Mouse (Mus musculus): ENCODE measurements around the gene E2f6.

E2f6 gene

DNA sequence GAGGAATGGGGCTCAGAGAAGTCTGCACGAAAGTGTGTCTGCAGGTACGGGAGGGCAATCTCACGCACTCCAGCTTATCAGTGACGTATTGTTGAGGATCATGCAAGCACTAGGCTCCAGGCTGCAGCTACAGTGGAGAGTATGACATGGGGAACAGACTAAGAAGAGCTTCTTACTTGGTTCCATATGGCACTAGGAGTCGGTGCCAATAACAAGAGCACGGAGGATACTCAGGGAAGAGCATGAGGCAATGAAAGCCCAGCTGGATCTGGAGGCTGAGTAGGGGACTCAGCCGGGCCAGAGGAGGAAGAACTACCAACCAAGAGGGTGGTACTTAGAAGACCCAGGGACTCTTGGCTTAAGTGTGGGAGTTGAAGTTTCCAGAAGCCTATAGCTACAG is 62.8 kb downstream of the E2f6 start:
- DNase-seq (ENCODE audit: low spot score): no peak

DNA sequence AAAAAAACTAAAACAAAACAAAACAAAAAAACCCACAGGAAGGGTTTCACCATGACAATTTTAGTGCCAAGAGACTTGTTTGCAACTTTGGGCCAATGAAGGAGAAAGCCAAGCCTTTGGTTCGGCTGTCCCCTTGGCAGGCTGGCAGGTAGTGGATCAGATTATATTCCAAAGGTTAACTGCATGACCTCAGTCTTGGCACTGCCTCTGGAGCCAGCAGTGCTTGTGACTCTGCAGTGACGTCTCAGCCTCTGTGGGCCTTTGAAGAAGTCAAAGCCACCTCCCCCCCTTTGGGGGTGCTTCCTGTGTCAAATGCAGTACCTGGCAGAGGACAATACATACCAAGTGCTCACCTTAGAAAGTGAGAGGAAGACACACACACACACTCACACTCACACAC is 63.3 kb downstream of the E2f6 start:
- DNase-seq (ENCODE audit: low spot score): no peak

DNA sequence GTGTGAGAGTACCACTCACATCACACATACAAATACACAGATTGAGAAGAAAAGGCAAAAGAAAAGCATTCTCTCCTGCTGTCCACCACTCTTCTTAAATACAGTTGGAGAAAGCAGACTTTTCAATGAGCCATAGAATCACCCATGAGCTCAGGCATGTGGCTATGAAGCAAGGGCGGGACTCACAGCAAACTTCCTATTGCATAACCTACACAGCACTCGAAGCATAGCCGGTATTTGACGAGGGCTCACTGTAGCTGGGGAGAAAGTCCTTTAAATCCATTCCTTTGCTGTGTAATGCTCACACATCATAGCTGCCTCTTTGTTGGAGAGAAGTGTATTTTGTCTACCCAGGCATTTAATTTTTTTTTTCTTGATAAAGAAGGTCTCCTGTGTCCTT is 64.5 kb downstream of the E2f6 start:
- DNase-seq (ENCODE audit: low spot score): no peak

DNA sequence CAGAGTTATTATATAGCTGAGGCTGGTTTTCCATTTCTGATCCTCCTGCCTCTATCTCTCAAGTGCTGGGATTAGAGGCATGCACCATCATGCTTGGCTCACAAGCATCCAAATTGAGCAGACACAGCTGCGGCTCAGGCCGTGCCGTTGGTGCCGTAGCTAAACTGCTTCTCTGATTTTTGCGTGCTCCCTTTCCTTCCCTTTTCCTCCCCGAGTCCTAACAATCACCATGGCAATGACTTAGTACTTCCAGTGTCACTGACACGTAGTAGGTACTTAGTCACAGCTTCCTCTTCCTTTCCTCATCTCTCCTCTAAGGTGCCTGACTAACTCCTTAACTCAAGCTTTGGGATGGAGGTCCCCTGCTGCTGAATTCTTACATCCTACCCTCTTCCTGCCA is 64.9 kb downstream of the E2f6 start:
- no peak for DNase-seq (ENCODE audit: low spot score)

DNA sequence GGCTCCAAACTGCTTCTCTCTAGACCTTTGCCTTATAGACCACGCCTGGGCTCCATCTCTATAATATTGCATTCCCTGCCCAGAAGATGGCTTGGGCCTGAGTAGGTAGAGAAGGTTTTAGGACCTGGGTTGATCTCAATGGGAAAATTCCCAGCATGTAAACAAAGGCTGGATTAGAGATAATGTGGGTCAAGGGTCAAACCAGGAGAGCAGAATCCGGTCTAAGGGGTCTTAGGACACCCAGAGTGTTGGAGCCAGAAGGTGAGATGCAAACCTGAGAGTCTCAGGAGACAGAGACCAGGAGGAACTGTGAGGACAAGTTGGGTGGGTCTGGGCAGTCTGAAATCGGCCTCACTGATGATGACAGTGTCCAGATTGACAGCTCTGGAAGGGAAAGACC is 65.9 kb downstream of the E2f6 start:
- no peak for DNase-seq (ENCODE audit: low spot score)

DNA sequence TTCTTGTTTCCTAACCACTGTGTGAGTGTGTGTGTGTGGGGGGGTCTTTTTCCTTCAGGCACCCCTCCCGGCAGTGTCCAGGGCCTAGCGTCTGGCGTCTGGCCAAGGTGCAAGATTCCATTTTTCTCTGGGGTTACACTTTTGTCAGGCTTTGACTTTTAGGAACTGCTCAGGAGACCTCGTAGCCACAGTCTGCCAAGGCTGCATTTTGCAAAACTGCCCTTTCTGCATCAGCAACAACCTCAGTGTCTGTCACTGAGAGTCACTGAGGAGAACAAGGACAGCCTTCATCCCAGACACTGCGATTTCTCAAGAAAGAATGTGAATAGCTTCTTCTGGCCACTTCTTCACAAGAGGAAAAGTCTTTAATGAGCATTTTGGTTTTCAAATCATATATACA is 66.4 kb downstream of the E2f6 start:
- DNase-seq (ENCODE audit: low spot score): no peak

DNA sequence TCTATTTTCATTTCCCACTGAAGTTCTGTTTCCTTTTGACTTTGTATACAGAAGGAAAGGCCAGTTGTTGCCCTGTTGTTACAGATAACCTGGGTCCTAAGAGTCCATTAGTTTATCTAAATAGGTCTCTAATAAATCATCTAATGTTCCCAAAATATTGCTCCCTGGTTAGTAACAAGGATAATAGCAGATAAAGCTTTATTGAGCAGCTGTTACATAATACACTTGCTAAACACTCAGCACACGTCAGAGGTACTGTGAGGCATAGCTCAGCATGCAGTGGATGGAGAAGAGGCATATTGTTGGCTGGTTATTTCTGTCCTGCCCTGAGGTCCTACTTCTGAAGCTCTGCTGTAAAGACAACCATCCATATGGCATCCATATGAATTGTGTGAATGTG is 66.9 kb downstream of the E2f6 start:
- DNase-seq (ENCODE audit: low spot score): no peak

DNA sequence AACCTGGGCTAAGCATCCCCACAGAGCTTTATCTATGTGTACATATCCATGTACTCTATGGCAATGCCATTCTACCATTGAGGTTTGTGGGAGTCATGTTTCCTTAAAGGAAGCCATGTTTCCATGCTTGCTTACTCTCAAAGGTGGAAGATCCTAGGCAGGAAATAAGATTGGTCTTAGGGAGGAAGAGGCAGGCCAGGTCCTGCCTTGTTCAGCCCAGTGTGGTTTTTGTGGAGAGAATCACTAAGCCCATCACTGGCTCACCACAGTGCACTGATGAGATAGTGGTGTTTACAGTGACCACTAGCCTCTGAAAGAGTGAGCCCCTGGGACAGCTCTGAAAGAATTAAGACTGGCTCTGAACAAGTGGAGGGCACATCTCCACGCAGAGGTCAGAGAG is 68.6 kb downstream of the E2f6 start:
- DNase-seq (ENCODE audit: low spot score): no peak

DNA sequence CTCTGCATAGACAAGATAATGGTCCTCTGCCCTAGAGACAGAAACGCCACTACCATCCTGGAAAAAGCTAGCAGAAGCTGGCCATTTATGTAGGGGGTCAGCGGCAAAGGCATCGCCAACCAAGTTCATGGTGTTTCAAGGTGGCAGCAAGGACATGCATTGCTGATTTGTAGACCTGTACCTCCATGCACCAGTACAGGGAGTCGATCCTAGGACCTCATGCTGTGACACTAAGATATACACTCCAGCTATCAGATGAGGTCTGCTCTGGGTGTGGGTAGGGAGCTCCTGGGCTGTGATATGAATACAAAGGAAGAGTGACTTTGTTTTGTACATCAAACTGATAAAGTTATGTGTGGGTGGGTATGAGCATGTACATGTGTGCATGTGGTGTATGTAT is 69.3 kb downstream of the E2f6 start:
- no peak for DNase-seq (ENCODE audit: low spot score)

DNA sequence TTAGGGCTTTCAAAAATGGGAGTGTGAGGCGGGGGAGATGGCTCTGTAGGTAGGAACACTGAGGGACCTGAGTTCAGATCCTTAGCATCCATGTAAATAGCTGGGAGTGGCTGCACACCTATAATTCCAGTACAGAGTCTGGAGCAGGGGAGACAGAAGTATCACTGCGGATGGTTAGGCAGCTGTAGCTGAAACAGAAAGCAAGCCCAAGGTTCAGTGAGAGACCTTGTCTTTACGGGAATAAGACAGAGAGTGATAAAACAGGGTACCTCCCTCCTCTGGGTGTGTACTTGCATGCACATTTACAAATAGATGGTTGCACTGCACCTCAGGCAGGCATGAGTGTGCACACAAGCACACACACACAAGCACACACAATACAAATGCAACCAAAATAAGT is 71.7 kb downstream of the E2f6 start:
- DNase-seq (ENCODE audit: low spot score): no peak

DNA sequence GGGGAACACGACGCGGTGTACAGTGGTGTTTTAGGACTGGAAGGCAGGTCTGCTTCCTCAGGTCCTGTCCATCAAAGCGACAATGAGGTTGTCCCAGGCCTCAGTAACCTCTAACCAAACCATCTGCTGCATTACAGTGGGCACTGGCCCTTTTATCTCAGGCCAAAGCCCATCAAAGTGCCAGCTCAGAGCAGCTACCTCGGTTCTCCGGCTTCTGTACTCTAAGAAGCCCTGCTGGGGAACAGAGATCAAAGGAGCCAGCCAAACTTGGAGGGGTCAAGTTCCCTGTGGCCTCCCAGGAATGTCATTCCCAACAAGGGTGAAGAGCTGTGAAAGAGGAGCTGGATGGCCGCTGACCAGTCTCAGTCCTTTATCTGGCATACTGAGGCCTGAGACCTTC is 72.3 kb downstream of the E2f6 start:
- DNase-seq (ENCODE audit: low spot score): no peak

DNA sequence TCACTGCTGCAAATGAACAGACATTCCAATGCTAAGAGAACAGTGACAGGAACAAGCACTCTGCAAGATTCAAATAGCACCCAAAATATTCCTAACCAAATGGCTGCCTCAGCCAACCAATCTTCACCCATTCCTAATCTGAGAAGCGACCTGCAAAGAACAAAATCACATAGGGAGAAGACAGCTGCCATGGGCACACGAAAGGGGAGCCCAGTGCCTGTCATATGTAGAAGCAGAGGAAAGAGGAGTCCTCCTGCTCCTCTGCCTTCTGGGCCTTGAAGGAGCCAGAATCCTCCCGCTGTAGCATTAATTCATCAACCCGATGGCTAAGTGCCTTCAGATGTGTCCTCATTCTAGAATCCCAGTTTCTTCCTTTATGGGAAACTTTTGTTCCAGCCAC is 73.8 kb downstream of the E2f6 start:
- DNase-seq (ENCODE audit: low spot score): no peak

DNA sequence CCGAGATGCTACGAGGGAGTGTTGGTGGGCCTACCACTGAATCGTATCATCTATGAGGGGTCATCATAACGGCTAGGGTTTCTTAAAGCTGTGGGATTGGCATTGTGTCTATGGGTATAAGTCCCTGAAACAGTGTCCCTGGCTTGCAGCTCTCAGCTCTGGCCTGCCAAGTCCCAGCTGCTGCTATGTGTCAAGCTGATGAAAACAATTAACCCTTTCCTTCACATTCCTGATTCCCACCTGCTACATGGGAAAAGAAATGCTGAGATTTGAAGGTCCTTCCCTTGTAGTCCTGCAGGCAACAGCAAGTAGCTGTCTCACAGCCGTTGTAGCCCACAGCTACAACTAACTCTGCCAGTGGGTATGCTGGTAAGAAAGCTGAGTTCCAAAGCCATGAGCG is 75.6 kb downstream of the E2f6 start:
- no peak for DNase-seq (ENCODE audit: low spot score)
